Mouse (Mus musculus) ES-E14 (cell line): ENCODE measurements at regions not wholly inside any gene's neighbourhood (a gene's known extent, or its start where the extent isn't known, plus 50 kb on each side); places are given as distances from the start of the nearest gene placed in this dataset.

Source experiments
- CHD2 ChIP-seq: IDR thresholded peaks from 2 replicates; pipeline ENCODE4 v1.6.1; 2014; ENCODE audit warnings: mild to moderate bottlenecking, low read depth, low read length, inconsistent platforms
- ZNF384 ChIP-seq: IDR thresholded peaks from 2 replicates; pipeline ENCODE4 v1.6.1; 2012; ENCODE audit warnings: low read depth, low read length, inconsistent platforms

- no peak for TF ChIP-seq CHD2
- TF ChIP-seq ZNF384, result no peak
Measured at GRCm38 (mm10) chr10:66717909-66718308, 378.0 kb upstream of the Jmjd1c start.
